Mouse (Mus musculus): ENCODE data around the gene Clpb.

DNA sequence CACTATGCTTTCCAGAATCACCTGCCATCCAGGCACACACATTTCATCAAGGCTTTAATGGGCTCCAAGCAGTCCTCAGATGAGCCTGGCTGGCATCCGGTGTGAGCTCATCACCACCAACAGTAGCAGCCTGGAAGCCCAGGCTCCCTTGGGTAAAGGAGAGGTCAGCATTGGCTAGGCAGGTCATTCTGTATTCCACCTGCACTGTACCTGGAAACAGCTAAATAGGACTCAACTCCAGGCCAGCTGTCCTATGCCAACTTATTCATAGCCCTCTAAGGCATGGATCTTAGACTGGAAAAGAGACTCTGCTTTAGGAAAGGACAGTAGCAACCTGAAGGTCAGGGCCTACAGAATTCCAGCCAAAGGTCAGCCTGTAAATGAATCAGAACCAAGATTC lies 68.7 kb downstream of the Clpb start:
- TF ChIP-seq EP300 (IDR thresholded peaks at IDR 0.05) (no peak), CTCF (IDR thresholded peaks at IDR 0.05) (no peak)

Measured in lung, postnatal 0 days (tissue).